Mouse (Mus musculus) liver, adult 2 months (tissue): ENCODE data around the gene Cmtm7. TPM values are rescaled to one million over a fixed set of nuclear protein-coding genes. Genes with fewer than 3 reads are reported as not detected.
A peak's percentile ranks its signal among the peaks of the same experiment; 100 is the strongest.

Experiments used
- DNase-seq: peaks from one replicate; pipeline ENCODE4 v3.0.0-alpha.2; 2011; ENCODE audit warnings: low read depth, low spot score; ENCODE audit errors: extremely low read depth
- H3K27ac ChIP-seq: fragments of 200-500 bp; replicated peaks from 2 replicates; pipeline ENCODE4 v1.5.1; 2012; ENCODE audit warnings: low read depth, mild to moderate bottlenecking, control low read depth, inconsistent platforms, low read length; ENCODE audit not compliant: insufficient read depth
- H3K27me3 ChIP-seq: fragments of 200-500 bp; 2 replicates; pipeline ENCODE4 v1.6.1; 2012; ENCODE audit warnings: mild to moderate bottlenecking, moderate library complexity, low read length, inconsistent platforms; ENCODE audit not compliant: control insufficient read depth, insufficient read depth
- H3K36me3 ChIP-seq: fragments of 200-500 bp; 2 replicates; pipeline ENCODE4 v1.6.1; 2012; ENCODE audit warnings: low read length, inconsistent platforms; ENCODE audit not compliant: control insufficient read depth, insufficient read depth
- H3K4me1 ChIP-seq: fragments of 200-500 bp; 2 replicates; pipeline ENCODE4 v1.6.1; 2011; ENCODE audit warnings: low read length; ENCODE audit not compliant: control insufficient read depth, insufficient read depth
- H3K4me3 ChIP-seq: fragments of 200-500 bp; 2 replicates; pipeline ENCODE4 v1.5.1; 2011; ENCODE audit warnings: low read depth, mild to moderate bottlenecking, control low read depth, low read length, moderate library complexity; ENCODE audit not compliant: insufficient read depth
- H3K79me2 ChIP-seq: fragments of 200-500 bp; 2 replicates; pipeline ENCODE4 v1.6.1; 2012; ENCODE audit warnings: inconsistent platforms, mild to moderate bottlenecking, low read length, moderate library complexity; ENCODE audit not compliant: control insufficient read depth, insufficient read depth
- H3K9ac ChIP-seq: fragments of 200-500 bp; 2 replicates; pipeline ENCODE4 v1.6.1; 2012; ENCODE audit warnings: low read depth, mild to moderate bottlenecking, control low read depth, inconsistent platforms, low read length
- CTCF ChIP-seq: fragments of 200-500 bp; IDR thresholded peaks from 2 replicates; pipeline ENCODE4 v1.5.1; 2011; ENCODE audit warnings: low read depth, low read length, control low read depth
- POLR2A ChIP-seq: fragments of 200-500 bp; IDR thresholded peaks from 2 replicates; pipeline ENCODE4 v1.6.1; 2011; ENCODE audit warnings: low read length, control low read depth; ENCODE audit not compliant: insufficient read depth; ENCODE audit errors: extremely low read depth
- WGBS: fragments of 180-500 bp; shearing (Covaris S2); methylation state at CpG from one replicate; pipeline ENCODE4 v1.1.7; 2018; 5-methylcytosine and 5-hydroxymethylcytosine counted together
- polyA plus RNA-seq: library from polyadenylated mRNA; depleted of rRNA; stranded (reverse); fragments of >200 nt; gene quantifications from 2 replicates; pipeline ENCODE4 v1.2.3, GENCODE M21; 2012
- total RNA-seq: library from RNA; depleted of rRNA; stranded (reverse); fragments of >200 nt; gene quantifications from 2 replicates; pipeline ENCODE4 v1.2.3, GENCODE M21; 2014

The Cmtm7 gene
- total and polyA plus RNA-seq, 2 experiments: 5.3 to 17.3 TPM

DNA sequence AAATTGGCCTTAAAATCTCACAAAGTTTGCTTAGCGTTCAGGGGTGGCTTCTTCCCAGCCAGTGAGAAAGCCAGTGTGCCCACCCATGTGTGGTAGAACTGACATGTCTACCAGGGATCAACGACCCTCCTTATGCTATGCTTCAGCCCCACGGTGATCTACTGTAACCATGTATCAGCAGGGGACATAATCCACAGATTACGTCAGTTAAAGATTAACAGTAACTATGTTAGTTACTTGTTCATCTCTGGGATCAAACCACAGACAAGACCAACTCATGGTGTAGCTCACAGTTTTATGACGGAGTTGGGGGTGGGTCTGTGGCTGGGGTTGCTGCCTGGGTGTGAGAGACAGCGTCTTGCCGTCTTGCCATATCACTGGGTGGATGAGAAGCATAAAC is 42.5 kb upstream of the Cmtm7 start:
- peak; percentile 67 for DNase-seq
- H3K4me3 ChIP-seq: no peak overlapping the region
- no peak overlapping the region for H3K9ac ChIP-seq
- 46% methylated on average over 7 of the region's 7 CpGs for WGBS
- H3K27me3 ChIP-seq: no peaks in the 10 kb centered on the region
- H3K27ac ChIP-seq: peak overlapping the region; percentile 54
- TF ChIP-seq CTCF: no peak
- TF ChIP-seq POLR2A: no peak
- H3K36me3 ChIP-seq: no peaks in the 10 kb centered on the region; the same call in 1 of the 2 replicates
- H3K4me1 ChIP-seq: peaks cover 37% of the 10 kb centered on the region
- peaks cover 48% of the 10 kb centered on the region for H3K79me2 ChIP-seq

DNA sequence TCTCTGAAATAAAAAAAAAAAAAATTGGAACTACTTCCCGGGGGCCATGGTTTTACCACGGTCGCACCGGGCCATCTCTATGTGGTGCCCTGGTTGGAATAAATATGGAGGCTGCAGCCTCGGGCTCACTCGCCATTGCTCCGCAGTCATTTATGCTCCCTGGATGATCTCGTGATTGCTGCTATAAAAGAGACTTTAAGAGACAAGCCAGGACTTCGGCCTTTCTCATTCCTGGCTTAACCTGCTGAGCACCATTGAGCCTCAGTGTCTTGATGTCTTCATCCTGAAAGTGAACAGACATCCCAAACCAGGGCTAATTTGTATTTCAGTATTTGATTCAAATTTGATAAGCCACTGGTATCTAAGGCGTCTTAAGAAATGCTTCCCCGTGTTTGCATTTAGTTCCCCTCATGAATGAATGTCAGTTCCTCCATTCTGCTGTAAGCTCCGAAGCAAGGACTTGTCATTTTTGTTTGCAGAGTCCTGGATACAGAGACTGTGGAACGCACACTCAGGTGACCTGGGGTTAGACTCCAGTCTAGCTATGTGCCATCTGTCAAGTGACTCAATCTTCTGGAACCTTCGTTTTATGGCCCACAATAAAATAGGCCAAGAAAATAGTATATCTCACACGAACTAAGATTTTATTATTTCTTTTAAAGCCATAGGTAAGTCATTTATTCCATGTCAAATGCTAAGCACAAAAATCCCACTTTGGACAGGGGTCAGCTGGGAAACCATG is 40.1 kb upstream of the Cmtm7 start:
- Histone ChIP-seq H3K27me3 (no peaks in the 10 kb centered on the region), H3K4me1 (peaks cover 28% of the 10 kb centered on the region), H3K79me2 (peaks cover 34% of the 10 kb centered on the region; the same call in 1 of the 2 replicates), H3K36me3 (no peaks in the 10 kb centered on the region), H3K27ac (no peak overlapping the region), H3K9ac (no peak overlapping the region), H3K4me3 (no peak overlapping the region)
- 78% methylated on average over 15 of the region's 15 CpGs for WGBS
- TF ChIP-seq CTCF (no peak), POLR2A (no peak)
- peak; percentile 64 for DNase-seq

DNA sequence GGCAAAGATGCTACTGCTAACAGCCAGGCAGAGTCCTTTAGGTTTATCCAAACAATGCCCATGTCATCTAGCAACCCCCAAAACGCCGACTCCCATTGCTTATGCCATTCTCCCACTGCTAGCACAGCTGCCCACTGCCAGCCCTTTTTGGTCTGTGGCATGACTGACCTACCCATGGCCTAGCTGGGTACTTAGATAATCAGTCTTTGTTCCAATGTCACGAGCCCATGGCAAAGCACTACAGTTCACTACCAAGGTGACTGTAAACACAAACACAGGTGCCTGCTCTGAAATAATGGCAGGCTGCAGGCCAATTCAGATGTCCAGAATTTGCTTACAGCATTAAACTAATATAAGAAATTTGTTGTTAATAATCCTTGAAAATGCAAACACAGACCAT is 37.3 kb upstream of the Cmtm7 start:
- Histone ChIP-seq H3K27ac (peak overlapping the region; percentile 94), H3K79me2 (peaks cover 31% of the 10 kb centered on the region; the same call in 1 of the 2 replicates), H3K4me3 (no peak overlapping the region), H3K4me1 (peaks cover 31% of the 10 kb centered on the region), H3K36me3 (no peaks in the 10 kb centered on the region), H3K27me3 (no peaks in the 10 kb centered on the region), H3K9ac (no peak overlapping the region)
- DNase-seq: peak; percentile 93
- 40% methylated on average over 3 of the region's 3 CpGs for WGBS
- no peak for TF ChIP-seq POLR2A

DNA sequence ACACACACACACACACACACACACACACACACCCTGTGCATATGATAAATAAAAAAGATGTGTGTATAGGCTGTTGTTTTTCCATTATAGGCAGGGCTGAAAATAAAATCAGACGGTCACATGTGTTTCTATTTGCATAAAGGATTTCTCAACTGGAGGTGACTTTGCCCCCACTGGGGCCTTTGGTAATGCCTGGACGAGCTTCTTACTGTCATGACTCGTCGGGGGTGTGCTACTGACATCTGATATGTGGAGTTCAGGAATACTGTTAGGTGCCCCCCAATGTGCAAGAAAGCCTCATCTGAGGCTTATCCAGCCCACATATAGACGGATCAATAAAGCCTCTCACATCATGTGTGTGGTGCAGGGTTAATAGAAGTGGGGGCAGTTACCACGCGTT is 35.4 kb upstream of the Cmtm7 start:
- Histone ChIP-seq H3K4me3 (no peak overlapping the region), H3K27ac (peak overlapping the region; percentile 93), H3K27me3 (no peaks in the 10 kb centered on the region), H3K9ac (peak overlapping the region; percentile 74), H3K36me3 (no peaks in the 10 kb centered on the region), H3K79me2 (peaks cover 23% of the 10 kb centered on the region; the same call in 1 of the 2 replicates), H3K4me1 (peaks cover 31% of the 10 kb centered on the region)
- no peak for TF ChIP-seq POLR2A
- no peak for TF ChIP-seq CTCF
- 14% methylated on average over 7 of the region's 7 CpGs for WGBS
- DNase-seq: peak; percentile 94

DNA sequence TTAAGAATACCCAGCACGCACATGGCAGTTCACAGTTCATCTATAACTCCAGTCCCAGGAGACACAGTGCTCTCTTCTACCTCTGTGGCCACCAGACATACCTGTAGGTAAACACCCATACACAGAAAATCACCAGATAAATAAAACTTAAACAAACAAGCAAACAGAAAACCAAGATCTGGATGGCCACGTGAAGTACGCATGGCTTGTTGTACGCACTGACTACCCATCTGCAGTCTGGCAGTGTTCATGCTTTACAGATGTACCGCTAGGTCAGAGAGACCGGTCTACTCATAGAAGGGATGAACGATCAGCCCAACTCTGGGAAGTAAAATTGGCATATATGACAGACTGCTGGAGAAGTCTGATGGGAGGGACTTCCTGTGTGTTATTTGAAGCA is 34.5 kb upstream of the Cmtm7 start:
- Histone ChIP-seq H3K27me3 (no peaks in the 10 kb centered on the region), H3K27ac (peak overlapping the region; percentile 90), H3K36me3 (no peaks in the 10 kb centered on the region), H3K4me1 (peaks cover 35% of the 10 kb centered on the region), H3K79me2 (peaks cover 18% of the 10 kb centered on the region; the same call in 1 of the 2 replicates), H3K9ac (peak overlapping the region; percentile 44; the same call in 1 of the 2 replicates), H3K4me3 (no peak overlapping the region)
- peak; percentile 91 for DNase-seq
- TF ChIP-seq CTCF: no peak
- no peak for TF ChIP-seq POLR2A
- WGBS: 37% methylated on average over 7 of the region's 7 CpGs

DNA sequence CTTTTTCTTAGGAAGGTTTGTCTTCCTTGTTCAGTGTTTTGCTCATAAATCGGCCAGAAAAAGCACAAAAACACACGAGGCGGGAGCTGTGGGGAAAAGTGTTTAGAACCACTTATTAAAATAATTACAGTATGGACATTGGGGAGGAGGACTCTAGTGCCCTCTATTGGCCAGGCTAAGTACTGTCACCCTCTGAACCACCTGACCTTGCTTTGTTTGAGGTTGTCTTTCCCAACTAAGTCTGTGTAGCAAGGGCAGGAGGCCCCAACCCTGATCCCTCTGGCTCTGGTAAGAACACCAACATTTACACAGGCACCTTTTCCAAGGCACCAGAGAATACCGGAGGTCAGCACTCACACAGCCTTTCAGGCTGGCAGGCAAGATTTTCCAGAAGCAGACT is 33.7 kb upstream of the Cmtm7 start:
- WGBS: 42% methylated on average over 4 of the region's 4 CpGs
- Histone ChIP-seq H3K9ac (peak overlapping the region; percentile 44; the same call in 1 of the 2 replicates), H3K79me2 (peaks cover 18% of the 10 kb centered on the region; the same call in 1 of the 2 replicates), H3K27me3 (no peaks in the 10 kb centered on the region), H3K36me3 (no peaks in the 10 kb centered on the region), H3K27ac (peak overlapping the region; percentile 90), H3K4me1 (peaks cover 39% of the 10 kb centered on the region), H3K4me3 (no peak overlapping the region)
- DNase-seq: peak; percentile 97
- TF ChIP-seq POLR2A: no peak
- peak; percentile 66 for TF ChIP-seq CTCF
